Mouse (Mus musculus) bone marrow macrophage, adult 2 months (primary cell): Measurements from ENCODE around the gene Ulk4.

Source experiments
- CTCF ChIP-seq: IDR thresholded peaks from 2 replicates; pipeline ENCODE4 v1.5.1; 2012; ENCODE audit warnings: low read depth, mild to moderate bottlenecking, low read length, moderate library complexity
- POLR2A ChIP-seq: IDR thresholded peaks from 2 replicates; pipeline ENCODE4 v1.6.1; 2012; ENCODE audit warnings: mild to moderate bottlenecking, low read depth, low read length, borderline replicate concordance

DNA sequence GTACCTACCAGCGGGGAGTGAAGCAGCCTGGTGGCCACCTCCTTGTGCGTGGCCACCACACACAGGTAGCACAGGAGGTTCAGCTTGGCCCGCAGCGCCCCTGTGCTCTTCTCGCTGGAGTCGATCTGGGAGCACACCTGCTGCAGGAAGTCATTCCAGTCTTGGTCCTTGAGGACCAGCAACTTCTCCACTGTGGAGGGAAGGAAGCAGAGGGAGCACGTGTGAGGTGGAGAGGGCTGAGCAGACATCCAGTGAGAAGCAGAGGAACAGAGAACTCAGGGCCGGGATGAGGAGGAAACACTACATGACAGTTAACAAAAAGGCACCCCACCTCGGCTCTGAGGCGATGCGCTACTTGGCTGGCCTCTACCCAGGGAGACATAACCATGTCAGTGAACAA is 26.1 kb downstream of the Ulk4 start:
- no peak for TF ChIP-seq CTCF
- no peak for TF ChIP-seq POLR2A
